Comparison of ENCODE assay signal across 14 mouse cellular contexts in genomic region chr15:90597715-90598497, GRCm38 (mm10).
"Had no signal": no experiment of that assay in that cellular context is flagged by ENCODE, and none has a peak within 500 bp of the region (broad histone marks: within the 10 kb centered on the region; RNA-seq: fewer than 3 reads in every experiment).

No protein-coding gene starts in this region.

- H3K9me3 ChIP-seq: limb, embryonic 15.5 days; liver, embryonic 12.5 days; midbrain, embryonic 10.5 days; stomach, embryonic 15.5 days had no signal

- H3K27ac ChIP-seq: kidney, postnatal 0 days; limb, embryonic 15.5 days; liver, embryonic 12.5 days; midbrain, embryonic 10.5 days; stomach, embryonic 15.5 days had no signal

- H3K4me1 ChIP-seq: limb, embryonic 15.5 days; liver, embryonic 12.5 days; midbrain, embryonic 10.5 days; stomach, embryonic 15.5 days had no signal

- ATAC-seq: liver, embryonic 12.5 days had no signal

- H3K9ac ChIP-seq: limb, embryonic 15.5 days; liver, embryonic 12.5 days; lung, embryonic 14.5 days; stomach, embryonic 15.5 days had no signal

- H3K36me3 ChIP-seq: limb, embryonic 15.5 days; liver, embryonic 12.5 days; midbrain, embryonic 10.5 days; stomach, embryonic 15.5 days had no signal

- H3K4me3 ChIP-seq: limb, embryonic 15.5 days; liver, embryonic 12.5 days; midbrain, embryonic 10.5 days; stomach, embryonic 15.5 days had no signal

- H3K4me2 ChIP-seq: limb, embryonic 15.5 days; liver, embryonic 12.5 days; lung, embryonic 14.5 days; stomach, embryonic 15.5 days had no signal

- H3K27me3 ChIP-seq: limb, embryonic 15.5 days; liver, embryonic 12.5 days; stomach, embryonic 15.5 days had no signal

- DNase-seq: kidney, adult 9 months; kidney, postnatal 4 days; lung, embryonic 14.5 days; lung, postnatal 10 days; lung, postnatal 4 days; midbrain, embryonic 14.5 days; right cerebral cortex, postnatal 14 days; thymus, adult 2 months; thymus, postnatal 25 days had no signal
